Mouse (Mus musculus): ENCODE results near the gene Hdgfl2.

- TF ChIP-seq POLR2A (IDR thresholded peaks at IDR 0.05; ENCODE audit: control insufficient read depth, extremely low read depth, insufficient read depth, low read length, poor library complexity) (no peak), CTCF (IDR thresholded peaks at IDR 0.05; ENCODE audit: borderline replicate concordance, control insufficient read depth, extremely low read depth, insufficient read depth, low read length, poor library complexity) (no peak)
Measured at GRCm38 (mm10) chr17:56072243-56072642, 7.2 kb upstream of the Hdgfl2 start.

Measured in thymus, adult 2 months (tissue).